Mouse (Mus musculus) limb, embryonic 13.5 days (tissue): Measurements from ENCODE around the gene Olfr372. TPM values are rescaled to one million over a fixed set of nuclear protein-coding genes. Genes with fewer than 3 reads are reported as not detected.
"Not testable (repeated sequence)": the region's sequence is repeated elsewhere in the genome, so short reads cannot be mapped to it uniquely, and the experiment has no call there.

ENCODE experiments used
- ATAC-seq: fragments of 200-750 bp; cut with Nextera tagmentation; 2 replicates; pipeline ENCODE4 v1.8.0; 2017; ENCODE audit warnings: low read depth, moderate number of reproducible peaks, moderate TSS enrichment; ENCODE audit not compliant: low FRiP score
- H3K27ac ChIP-seq: fragments of 300-500 bp; sonication (generic); 2 replicates; pipeline ENCODE4 v1.5.1; 2015; ENCODE audit warnings: inconsistent platforms, mild to moderate bottlenecking, moderate library complexity
- H3K27me3 ChIP-seq: fragments of 300-500 bp; sonication (generic); 2 replicates; pipeline ENCODE4 v1.6.1; 2015; ENCODE audit warnings: mild to moderate bottlenecking, inconsistent platforms
- H3K36me3 ChIP-seq: fragments of 300-500 bp; sonication (generic); 2 replicates; pipeline ENCODE4 v1.6.1; 2015; ENCODE audit warnings: inconsistent platforms, mild to moderate bottlenecking, moderate library complexity
- H3K4me1 ChIP-seq: fragments of 300-500 bp; sonication (generic); 2 replicates; pipeline ENCODE4 v1.6.1; 2015; ENCODE audit warnings: inconsistent platforms
- H3K4me2 ChIP-seq: fragments of 300-500 bp; sonication (generic); replicated peaks from 2 replicates; pipeline ENCODE4 v1.6.1; 2015; ENCODE audit warnings: inconsistent platforms, mild to moderate bottlenecking, moderate library complexity
- H3K4me3 ChIP-seq: fragments of 300-500 bp; sonication (generic); 2 replicates; pipeline ENCODE4 v1.5.1; 2015; ENCODE audit warnings: moderate library complexity, mild to moderate bottlenecking, inconsistent platforms
- H3K9ac ChIP-seq: fragments of 300-500 bp; sonication (generic); 2 replicates; pipeline ENCODE4 v1.6.1; 2015; ENCODE audit warnings: mild to moderate bottlenecking, inconsistent platforms
- H3K9me3 ChIP-seq: fragments of 300-500 bp; sonication (generic); 2 replicates; pipeline ENCODE4 v1.6.1; 2016; ENCODE audit warnings: inconsistent platforms
- WGBS: fragments of 180-500 bp; shearing (Covaris S2); methylation state at CpG from one replicate; pipeline ENCODE4 v1.1.7; 2015; 5-methylcytosine and 5-hydroxymethylcytosine counted together
- polyA plus RNA-seq: library from polyadenylated mRNA; unstranded; fragments of >200 nt; fragmentation: Nextera tagmentation; extraction: Ambion mirVana; gene quantifications from 2 replicates; pipeline ENCODE4 v1.2.1, GENCODE M21; 2015

The Olfr372 gene
- polyA plus RNA-seq, 1 experiment from 2014 or later, result not detected

DNA sequence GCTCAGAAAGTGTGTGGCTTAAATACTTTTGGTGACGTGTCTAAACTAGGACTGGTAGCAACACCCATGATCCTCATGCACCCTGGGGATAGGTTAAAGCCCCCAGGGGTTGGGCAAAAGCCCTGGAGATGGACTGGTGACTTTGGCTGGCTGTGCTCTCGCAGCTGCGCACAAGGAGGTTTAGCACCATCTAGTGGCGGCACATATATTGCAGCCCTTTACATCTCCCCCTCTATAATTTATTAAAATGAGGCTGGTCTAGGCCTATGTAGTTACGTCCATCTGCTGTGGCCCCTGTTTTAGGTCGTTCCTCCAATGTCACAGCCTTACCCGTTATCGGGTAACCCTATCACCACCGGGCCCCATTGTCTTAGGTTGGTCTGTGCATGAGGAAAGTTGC lies 16.1 kb upstream of the Olfr372 start:
- not testable (repeated sequence) for ATAC-seq, H3K27ac ChIP-seq, H3K4me3 ChIP-seq, H3K9ac ChIP-seq, H3K4me1 ChIP-seq, H3K4me2 ChIP-seq, H3K36me3 ChIP-seq, H3K27me3 ChIP-seq, H3K9me3 ChIP-seq
- WGBS, result 11% methylated on average over 5 of the region's 9 CpGs

DNA sequence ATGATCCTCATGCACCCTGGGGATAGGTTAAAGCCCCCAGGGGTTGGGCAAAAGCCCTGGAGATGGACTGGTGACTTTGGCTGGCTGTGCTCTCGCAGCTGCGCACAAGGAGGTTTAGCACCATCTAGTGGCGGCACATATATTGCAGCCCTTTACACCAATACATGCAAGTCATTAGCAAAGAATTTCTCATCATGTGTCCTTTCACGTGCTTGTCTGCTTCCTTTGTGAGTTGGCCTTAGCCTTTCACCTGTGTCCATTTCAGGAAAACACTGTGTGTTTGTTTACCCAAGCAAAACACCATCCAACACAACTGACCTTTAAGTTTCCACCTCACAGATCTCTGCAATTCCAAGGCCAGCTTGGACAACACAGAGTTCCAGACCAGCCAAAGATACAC lies 8.1 kb upstream of the Olfr372 start:
- H3K9ac ChIP-seq, H3K27me3 ChIP-seq, H3K4me3 ChIP-seq, H3K4me1 ChIP-seq, H3K9me3 ChIP-seq, H3K4me2 ChIP-seq, H3K36me3 ChIP-seq, ATAC-seq, H3K27ac ChIP-seq: not testable (repeated sequence)
- 41% methylated on average over 4 of the region's 4 CpGs for WGBS

- Histone ChIP-seq H3K4me3 (no peak overlapping the region), H3K9me3 (no peaks in the 10 kb centered on the region), H3K9ac (no peak overlapping the region), H3K27me3 (no peaks in the 10 kb centered on the region), H3K36me3 (no peaks in the 10 kb centered on the region), H3K4me1 (no peaks in the 10 kb centered on the region), H3K4me2 (no peak overlapping the region), H3K27ac (no peak overlapping the region)
- ATAC-seq, result no peak
- WGBS, result 82% methylated on average over 1 of the region's 1 CpGs
Measured at GRCm38 (mm10) chr8:72042493-72042892, 1.5 kb downstream of the Olfr372 start.

- H3K4me1 ChIP-seq, H3K9me3 ChIP-seq, ATAC-seq: not testable (repeated sequence)
Measured at GRCm38 (mm10) chr8:72054633-72055032, 13.6 kb downstream of the Olfr372 start.

DNA sequence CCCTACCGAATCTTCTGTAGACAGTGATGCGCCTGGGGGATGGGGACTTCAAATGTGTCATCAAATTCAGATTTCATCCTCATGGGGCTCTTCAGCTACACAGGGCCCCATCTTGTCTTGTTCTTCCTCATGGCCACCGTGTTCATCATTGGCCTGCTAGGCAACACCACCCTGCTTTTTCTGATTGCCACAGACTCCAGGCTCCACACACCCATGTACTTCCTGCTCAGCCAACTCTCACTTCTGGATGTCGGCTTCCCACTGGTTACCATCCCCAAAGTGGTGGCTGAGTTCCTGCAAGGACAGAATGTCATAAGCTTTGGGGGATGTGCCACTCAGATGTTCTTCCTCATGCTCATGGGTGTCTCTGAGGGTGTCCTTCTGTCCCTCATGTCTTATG lies 16.6 kb downstream of the Olfr372 start:
- not testable (repeated sequence) for H3K4me2 ChIP-seq, H3K36me3 ChIP-seq, H3K9me3 ChIP-seq, H3K9ac ChIP-seq, H3K4me1 ChIP-seq, H3K4me3 ChIP-seq, H3K27ac ChIP-seq, ATAC-seq, H3K27me3 ChIP-seq
- WGBS, result 85% methylated on average over 3 of the region's 4 CpGs

More at GRCm38 (mm10) chr8:72054633-72055032, 13.6 kb downstream of the Olfr372 start:
- H3K27ac ChIP-seq, H3K27me3 ChIP-seq, H3K4me3 ChIP-seq, H3K9ac ChIP-seq, H3K36me3 ChIP-seq, H3K4me2 ChIP-seq: not testable (repeated sequence)

DNA sequence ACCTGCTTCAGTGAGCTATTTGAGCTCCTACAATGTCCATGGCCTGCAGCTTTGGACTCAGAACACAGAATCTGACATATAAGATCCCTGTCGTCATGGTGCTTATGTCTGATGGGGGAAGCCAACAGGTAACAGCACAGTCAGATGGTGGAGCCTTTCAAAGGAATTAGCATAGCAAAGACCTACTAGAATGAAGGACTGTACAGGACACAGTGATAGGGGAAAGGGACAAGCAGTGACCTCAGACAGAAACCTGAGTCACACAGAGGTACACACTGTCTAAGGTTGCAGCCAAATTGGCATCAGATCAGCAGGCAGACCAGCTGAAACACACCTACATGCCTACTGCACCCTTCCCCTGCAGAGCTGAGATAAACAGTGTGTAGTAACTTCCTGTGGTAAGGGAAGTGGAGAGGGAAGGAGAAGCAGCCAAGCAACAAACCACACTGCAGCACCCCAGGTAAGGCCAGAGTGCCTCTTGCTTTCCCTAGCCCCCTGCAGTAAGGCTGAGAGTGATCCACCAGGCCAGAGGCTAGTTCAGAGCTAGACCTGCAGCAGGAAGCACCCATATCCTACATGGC lies 25.9 kb downstream of the Olfr372 start:
- H3K4me3 ChIP-seq, H3K4me1 ChIP-seq, H3K27me3 ChIP-seq, H3K36me3 ChIP-seq, H3K9me3 ChIP-seq, H3K9ac ChIP-seq, H3K27ac ChIP-seq, ATAC-seq, H3K4me2 ChIP-seq: not testable (repeated sequence)
- 87% methylated on average over 1 of the region's 1 CpGs for WGBS

DNA sequence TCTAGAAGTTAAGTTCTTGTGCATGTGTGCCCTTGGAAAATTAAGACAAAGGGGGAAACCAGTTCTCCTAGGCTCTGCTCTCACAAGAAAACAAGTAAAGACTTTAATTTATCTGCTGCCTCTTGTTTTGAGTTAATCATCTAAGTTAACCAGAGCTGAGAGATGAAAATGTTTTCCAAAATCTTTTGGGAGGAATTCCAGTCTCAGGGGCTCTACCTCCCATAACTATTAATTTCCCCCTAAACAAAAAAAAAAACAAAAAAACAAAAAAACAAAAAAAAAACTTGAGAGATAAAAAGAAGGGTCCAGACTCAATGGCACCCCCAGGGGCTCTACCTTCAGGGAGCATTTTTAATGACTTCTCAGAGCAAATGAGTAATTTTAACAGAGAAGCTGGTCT lies 41.9 kb downstream of the Olfr372 start, which contains the start of gene Olfr373:
Olfr373 (plus strand) TSS at position 301 of the 400 bp plus-strand sequence.
- H3K9ac ChIP-seq, H3K27me3 ChIP-seq, H3K27ac ChIP-seq, H3K4me1 ChIP-seq, H3K4me3 ChIP-seq, H3K9me3 ChIP-seq, H3K36me3 ChIP-seq, ATAC-seq, H3K4me2 ChIP-seq: not testable (repeated sequence)

DNA sequence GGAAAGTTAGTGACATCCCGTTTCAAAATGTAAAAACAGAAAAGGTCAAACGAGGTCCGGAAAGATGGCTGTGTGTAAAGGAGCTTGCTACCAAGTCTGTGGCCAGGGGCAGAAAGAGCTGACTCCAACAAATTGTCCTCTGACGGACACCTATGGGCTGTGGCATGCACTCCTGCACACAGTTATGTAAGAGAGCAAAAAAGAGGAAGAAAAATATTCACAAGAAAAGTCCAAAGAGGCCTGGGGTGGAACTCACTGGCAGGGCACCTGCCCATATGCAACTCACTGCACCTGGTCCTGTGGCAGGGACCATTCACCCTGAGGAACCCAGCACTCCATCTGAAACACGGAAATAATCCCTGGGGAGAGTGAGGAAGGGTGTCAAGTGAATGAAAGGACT lies 43.7 kb downstream of the Olfr372 start:
- no peak for ATAC-seq
- Histone ChIP-seq H3K9ac (no peak overlapping the region), H3K27me3 (no peaks in the 10 kb centered on the region), H3K9me3 (no peaks in the 10 kb centered on the region), H3K4me1 (no peaks in the 10 kb centered on the region), H3K36me3 (no peaks in the 10 kb centered on the region), H3K27ac (no peak overlapping the region), H3K4me2 (no peak overlapping the region), H3K4me3 (no peak overlapping the region)
- WGBS, result 73% methylated on average over 5 of the region's 5 CpGs

GRCm38 (mm10) chr8:72087611-72088010 lies 46.6 kb downstream of the Olfr372 start:
- H3K4me1 ChIP-seq, H3K4me3 ChIP-seq, H3K4me2 ChIP-seq, H3K27ac ChIP-seq, H3K36me3 ChIP-seq, H3K9ac ChIP-seq, ATAC-seq, H3K9me3 ChIP-seq, H3K27me3 ChIP-seq: not testable (repeated sequence)
- WGBS, result 86% methylated on average over 3 of the region's 3 CpGs

- not testable (repeated sequence) for H3K27ac ChIP-seq, H3K4me2 ChIP-seq, H3K9me3 ChIP-seq, H3K4me1 ChIP-seq, H3K9ac ChIP-seq, ATAC-seq, H3K36me3 ChIP-seq, H3K27me3 ChIP-seq, H3K4me3 ChIP-seq
Measured at GRCm38 (mm10) chr8:72096721-72097120, 55.7 kb downstream of the Olfr372 start.

- not testable (repeated sequence) for H3K9ac ChIP-seq, H3K9me3 ChIP-seq, H3K4me3 ChIP-seq, ATAC-seq, H3K27ac ChIP-seq, H3K36me3 ChIP-seq, H3K4me1 ChIP-seq, H3K27me3 ChIP-seq, H3K4me2 ChIP-seq
- 62% methylated on average over 6 of the region's 7 CpGs for WGBS
Measured at GRCm38 (mm10) chr8:72099377-72100103, 58.5 kb downstream of the Olfr372 start.

- Histone ChIP-seq H3K27ac (no peak overlapping the region), H3K4me3 (no peak overlapping the region), H3K27me3 (no peaks in the 10 kb centered on the region), H3K36me3 (no peaks in the 10 kb centered on the region), H3K9ac (no peak overlapping the region), H3K9me3 (peaks cover 7% of the 10 kb centered on the region), H3K4me2 (no peak overlapping the region), H3K4me1 (no peaks in the 10 kb centered on the region)
- ATAC-seq, result no peak
- WGBS, result 15% methylated on average over 4 of the region's 4 CpGs
Measured at GRCm38 (mm10) chr8:72105165-72105564, 64.1 kb downstream of the Olfr372 start.

- WGBS, result 81% methylated on average over 3 of the region's 3 CpGs
- H3K36me3 ChIP-seq, result no peaks in the 10 kb centered on the region
- no peak for ATAC-seq
- no peaks in the 10 kb centered on the region for H3K27me3 ChIP-seq
- H3K4me3 ChIP-seq, result no peak within 1 kb of the TSS
- no peak within 1 kb of the TSS for H3K27ac ChIP-seq
- no peak within 1 kb of the TSS for H3K4me2 ChIP-seq
- H3K4me1 ChIP-seq, result no peaks in the 10 kb centered on the region
- H3K9me3 ChIP-seq, result peaks cover 7% of the 10 kb centered on the region
- no peak within 1 kb of the TSS for H3K9ac ChIP-seq
Measured at GRCm38 (mm10) chr8:72106740-72107139, 65.7 kb downstream of the Olfr372 start, which contains the start of gene Olfr374. Gene Olfr374 (plus strand): TSS chr8:72107040.
